Mouse (Mus musculus) monocyte, adult 59 days (primary cell): Measurements from ENCODE around the gene Tceal7. TPM values are rescaled to one million over a fixed set of nuclear protein-coding genes. Genes with fewer than 3 reads are reported as not detected.

Experiments
- total RNA-seq, 2 experiments: library from RNA; stranded (reverse); gene quantifications; one replicate each; pipeline ENCODE4 v1.2.4; 2023

The Tceal7 gene
- not detected for total RNA-seq

DNA sequence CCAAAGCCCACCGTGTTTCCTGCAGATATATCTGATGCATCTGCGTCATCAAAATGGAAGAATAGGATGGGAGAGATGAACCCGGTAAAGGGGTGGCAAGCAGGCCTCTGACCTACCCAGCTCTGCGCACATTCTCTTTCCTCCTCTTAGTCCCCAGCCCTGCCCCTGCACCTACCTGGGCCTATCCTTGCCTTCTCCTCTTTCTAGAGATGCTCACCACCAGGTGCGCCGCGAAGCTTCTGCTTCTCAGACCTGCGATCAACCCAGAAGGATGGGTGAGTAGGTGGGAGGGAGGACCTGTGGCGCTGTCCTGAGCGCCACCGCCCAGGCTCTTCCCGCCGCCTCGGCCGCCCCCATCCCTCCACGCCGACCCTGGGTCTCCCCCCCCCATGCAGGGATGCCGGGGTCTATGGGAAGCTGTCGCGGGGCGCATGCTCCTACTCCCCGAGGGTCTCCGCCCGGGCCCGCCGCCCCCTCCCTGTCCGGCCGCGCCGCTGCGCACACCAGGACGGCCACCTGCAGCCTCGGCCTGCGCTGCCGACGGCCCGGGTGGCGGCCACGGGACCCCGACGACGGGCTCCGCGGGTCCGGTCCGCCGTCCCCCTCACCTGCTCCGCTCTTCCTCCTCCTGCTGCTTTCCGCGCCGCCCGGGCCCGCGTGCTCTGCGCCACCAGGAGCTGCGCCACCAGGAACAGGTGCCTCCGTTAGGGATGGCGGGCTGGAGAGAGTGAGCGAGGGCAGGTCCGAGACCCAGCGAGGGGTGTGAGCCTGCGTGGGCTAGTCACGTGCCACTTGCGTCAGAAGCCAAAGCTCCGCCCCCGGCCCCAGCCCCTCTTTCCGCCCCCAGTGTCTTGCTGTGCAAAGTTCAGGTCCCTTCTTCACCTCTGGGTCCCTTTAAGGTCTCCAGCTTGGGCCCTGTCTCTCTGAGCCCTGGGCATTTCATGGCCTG lies at the start of gene Tceal7, which contains the start of gene Bex1:
Tceal7 (plus strand) TSS at position 51 of the 949 bp plus-strand sequence.
Bex1 (minus strand) TSS at position 785 of the 949 bp plus-strand sequence.

GRCm38 (mm10) chrX:136172118-136172551 lies 42.4 kb upstream of the Tceal7 start, which contains the start of gene Tceal8:
Gene Tceal8 (minus strand): TSS chrX:136172342.

DNA sequence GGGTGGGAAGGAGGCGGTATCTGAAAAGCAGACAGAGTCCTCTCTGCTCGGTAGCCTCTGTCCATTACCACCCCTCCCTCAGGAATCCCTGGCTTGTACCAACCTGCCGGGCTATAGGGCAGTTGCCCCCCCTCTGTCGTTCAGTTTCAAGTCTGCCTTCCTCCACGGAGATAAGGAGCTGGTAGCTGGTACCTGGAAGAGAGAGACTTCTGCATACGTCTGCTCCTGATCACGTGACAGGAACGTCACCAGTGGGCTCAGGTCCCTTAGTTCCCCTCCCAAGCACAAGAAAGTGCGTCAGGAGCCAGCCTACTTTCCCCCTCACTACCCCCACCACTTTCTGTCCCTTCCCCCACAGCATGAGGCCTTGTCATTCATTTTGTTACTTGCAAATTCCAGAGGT lies 10.9 kb upstream of the Tceal7 start, which contains the start of gene Tceal5:
Tceal5 (minus strand) TSS at position 213 of the 403 bp plus-strand sequence.

GRCm38 (mm10) chrX:136244574-136245229 lies 30.1 kb downstream of the Tceal7 start, which contains the start of gene Tceal9:
Gene Tceal9 (plus strand): TSS chrX:136245079.

DNA sequence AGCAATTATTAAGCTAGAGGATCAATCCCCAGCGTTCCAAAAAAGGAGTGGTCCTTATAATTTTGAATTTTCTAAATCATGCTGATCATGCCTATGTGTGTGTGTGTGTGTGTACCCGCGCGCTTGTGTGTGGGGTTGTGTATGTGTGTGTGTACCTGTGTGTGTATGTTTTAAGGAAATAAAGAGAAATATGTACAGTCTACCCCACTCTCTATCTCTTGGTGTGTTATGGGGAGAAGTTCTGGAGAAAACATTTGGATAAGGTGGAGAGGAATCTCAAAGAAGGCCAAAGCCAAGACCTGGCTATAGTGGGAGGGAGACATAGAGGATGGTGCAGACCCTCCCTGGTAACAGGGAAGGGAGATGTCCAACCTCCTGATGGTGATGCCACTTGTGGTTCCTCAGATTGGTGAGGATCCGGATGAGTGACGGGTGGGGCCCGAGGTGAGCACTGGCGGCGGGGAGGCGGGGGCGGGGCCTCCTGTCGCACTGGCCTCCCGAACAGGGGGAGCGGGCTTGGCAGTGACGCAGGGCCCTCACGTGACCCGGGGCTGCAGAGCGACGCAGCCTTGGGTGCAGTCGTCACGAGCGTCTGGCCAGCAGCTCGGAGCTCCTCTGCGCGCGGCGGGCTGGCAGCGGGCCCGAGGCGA lies 55.3 kb downstream of the Tceal7 start, which contains the start of gene Bex3:
Bex3 (plus strand) TSS at position 511 of the 650 bp plus-strand sequence.

Other genes with a start within 250 kb of the Tceal7 start
- not detected for gene Arxes2, start 221.0 kb upstream of the Tceal7 start, total RNA-seq
- gene Arxes1, start 181.4 kb upstream of the Tceal7 start, total RNA-seq: not detected
- gene Bex2, start 146.5 kb upstream of the Tceal7 start, total RNA-seq: not detected
- not detected for gene Nxf3, start 129.5 kb upstream of the Tceal7 start, total RNA-seq
- not detected for gene Bex4, start 75.8 kb upstream of the Tceal7 start, total RNA-seq
- gene Tceal8, start 42.4 kb upstream of the Tceal7 start, total RNA-seq: 10 to 100 TPM in 1 of 2 experiments, 1 to 10 TPM in 1; 7.8 to 16.0 TPM
- not detected for gene Tceal5, start 10.9 kb upstream of the Tceal7 start, total RNA-seq
- under 1 TPM in 1 of 2 experiments, not detected in 1; 0.88 TPM for gene Bex1, start 734 bp downstream of the Tceal7 start, total RNA-seq
- 10 to 100 TPM; 23.3 to 24.1 TPM for gene Tceal9, start 30.3 kb downstream of the Tceal7 start, total RNA-seq
- gene Bex3, start 55.5 kb downstream of the Tceal7 start, total RNA-seq: 10 to 100 TPM; 27.5 to 35.5 TPM